Mouse (Mus musculus) neutrophil, adult 65 days (primary cell): ENCODE measurements around the gene Batf. TPM values are rescaled to one million over a fixed set of nuclear protein-coding genes. Genes with fewer than 3 reads are reported as not detected.

Experiments
- total RNA-seq: library from RNA; stranded (reverse); gene quantifications from 2 replicates; pipeline ENCODE4 v1.2.4, GENCODE M21; 2023

Batf gene
- total RNA-seq: 10.0 and 17.0 TPM in 2 replicates

DNA sequence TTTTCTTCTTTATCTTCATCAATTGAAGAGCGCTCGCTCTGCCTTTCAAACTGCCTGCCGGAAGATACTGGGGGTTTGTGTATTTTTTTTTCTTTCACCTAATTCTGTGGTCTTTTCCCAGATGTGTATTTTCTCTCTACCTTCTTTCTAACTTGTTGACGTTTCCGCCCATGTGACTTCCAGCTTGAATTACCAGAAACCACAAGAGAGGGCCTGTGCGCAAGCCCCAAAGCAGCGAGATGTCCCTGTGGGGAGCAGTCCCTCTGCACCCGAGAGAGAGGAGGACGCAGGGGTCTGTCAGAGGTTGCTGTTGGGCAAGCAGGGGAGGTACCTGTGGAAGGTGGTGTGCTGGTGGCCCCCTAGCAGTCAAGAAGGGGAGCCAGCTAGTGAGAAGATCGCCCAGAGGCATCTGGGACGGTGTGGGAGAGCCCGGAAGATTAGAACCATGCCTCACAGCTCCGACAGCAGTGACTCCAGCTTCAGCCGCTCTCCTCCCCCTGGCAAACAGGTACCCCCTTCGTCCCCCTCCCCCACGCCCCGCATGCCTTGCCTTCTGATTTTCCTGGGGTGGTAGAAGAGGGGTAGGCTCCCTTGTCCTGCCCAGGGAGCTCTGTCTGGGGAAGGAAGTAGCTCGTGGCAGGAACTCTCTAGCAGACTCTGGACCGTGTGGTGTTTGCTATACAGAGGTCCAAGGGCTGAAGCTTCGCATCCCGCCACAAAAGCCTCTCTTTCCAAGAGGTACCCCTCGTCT is at the start of gene Batf:
Gene Batf, plus strand, starts transcription at position 204 of the 751 bp plus-strand sequence.

DNA sequence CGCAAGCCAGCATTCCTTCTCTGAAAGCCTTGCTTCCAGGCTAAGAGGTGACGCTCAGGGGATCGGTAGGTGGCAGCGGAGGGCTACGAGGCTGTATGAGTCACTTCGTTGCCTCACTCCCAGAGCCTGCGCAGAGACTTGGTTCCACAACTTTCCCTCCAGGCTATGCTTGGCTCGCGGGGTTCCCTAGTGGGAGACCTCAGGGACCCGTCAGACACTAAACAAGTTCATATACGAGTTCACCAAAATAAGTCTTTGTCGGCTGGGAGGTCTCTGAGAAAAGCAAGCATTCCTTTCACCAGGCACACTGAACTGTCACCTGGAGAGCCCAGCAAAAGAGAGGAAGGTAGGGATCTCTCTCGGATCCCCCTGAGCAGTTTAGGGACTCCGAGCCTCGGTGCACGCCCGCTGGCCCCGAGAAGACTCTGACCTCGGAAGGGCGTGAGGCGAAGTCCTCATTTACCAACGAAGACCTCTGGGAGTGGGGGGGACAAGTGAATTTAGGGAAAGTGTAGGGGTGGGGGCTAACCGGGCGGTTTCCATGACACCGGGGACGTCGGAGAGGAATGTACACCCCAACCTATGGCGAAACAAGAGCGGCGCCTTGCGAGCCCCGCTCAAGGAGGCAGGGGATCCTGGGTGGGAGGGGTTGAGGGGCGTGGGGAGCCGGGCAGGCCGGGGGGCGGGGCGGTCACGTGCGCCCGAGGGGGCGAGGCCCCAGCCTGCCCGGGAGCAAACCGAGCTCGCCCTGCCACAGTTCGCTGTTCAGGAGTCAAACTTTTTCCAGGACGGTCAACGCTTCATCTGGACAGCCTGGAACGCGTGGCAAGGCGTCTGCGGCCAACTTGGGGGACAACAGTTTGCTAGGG is 59.6 kb downstream of the Batf start, which contains the start of gene Flvcr2:
Gene Flvcr2, plus strand, starts transcription at position 713 of the 869 bp plus-strand sequence.

Other genes with a start within 250 kb of the Batf start
- 2,012 and 2,637 TPM in 2 replicates for gene Fos, start 212.8 kb upstream of the Batf start, total RNA-seq
- gene Jdp2, start 87.6 kb upstream of the Batf start, total RNA-seq: 90.2 and 94.2 TPM in 2 replicates
- 0.13 and 0.14 TPM in 2 replicates for gene Flvcr2, start 59.9 kb downstream of the Batf start, total RNA-seq
- 11.7 and 12.5 TPM in 2 replicates for gene Erg28, start 137.9 kb downstream of the Batf start, total RNA-seq
- gene Ttll5, start 138.0 kb downstream of the Batf start, total RNA-seq: 11.1 and 18.6 TPM in 2 replicates